Mouse (Mus musculus): ENCODE data around the gene Pld4.

Pld4 gene

DNA sequence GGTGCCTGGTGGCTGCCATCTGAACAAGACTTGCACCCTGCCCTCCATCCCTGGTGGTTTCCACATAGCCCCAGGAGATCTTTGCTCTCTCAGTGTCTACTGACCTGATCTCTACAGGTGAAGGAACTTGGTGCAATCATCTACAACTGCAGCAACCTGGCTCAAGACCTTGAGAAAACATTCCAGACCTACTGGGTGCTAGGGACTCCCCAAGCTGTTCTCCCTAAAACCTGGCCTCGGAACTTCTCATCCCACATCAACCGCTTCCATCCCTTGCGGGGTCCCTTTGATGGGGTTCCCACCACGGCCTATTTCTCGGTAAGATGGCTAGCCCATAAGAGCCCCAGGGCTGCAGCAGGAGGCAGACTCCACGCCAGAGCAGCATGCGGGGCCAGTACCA lies 6.1 kb downstream of the Pld4 start:
- no peak for DNase-seq (ENCODE audit: extremely low read depth, low read depth)

DNA sequence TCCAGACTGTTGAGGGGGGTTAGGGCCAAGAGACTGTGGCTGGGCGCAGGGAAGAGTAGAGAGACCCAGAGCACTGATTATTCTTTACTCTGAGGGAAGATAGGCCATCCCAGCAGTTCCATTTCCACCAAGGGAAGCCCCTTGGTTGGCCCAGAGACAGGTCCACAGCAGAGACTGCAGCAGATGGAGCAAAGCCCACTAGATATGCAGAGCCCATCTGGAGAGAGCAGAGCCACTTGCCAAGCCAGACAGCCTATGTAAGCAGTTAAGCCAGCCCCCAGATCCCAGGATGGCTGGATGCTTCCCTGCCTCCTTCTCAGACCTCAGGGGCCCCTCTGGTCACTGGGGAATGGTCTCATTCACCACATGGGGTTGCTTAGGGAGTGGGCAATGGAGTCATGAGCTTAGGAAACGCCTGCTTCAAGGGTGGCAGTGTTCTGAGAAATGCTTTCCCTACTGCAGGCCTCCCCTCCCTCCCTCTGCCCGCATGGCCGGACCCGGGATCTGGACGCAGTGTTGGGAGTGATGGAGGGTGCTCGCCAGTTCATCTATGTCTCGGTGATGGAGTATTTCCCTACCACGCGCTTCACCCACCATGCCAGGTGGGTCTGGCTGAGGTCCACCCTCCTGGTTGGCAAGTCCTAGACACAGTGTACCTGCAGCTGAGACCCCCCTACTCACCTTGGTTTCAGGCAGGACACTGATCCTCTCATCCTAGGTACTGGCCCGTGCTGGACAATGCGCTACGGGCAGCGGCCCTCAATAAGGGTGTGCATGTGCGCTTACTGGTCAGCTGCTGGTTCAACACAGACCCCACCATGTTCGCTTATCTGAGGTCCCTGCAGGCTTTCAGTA lies 6.8 kb downstream of the Pld4 start:
- no peak for DNase-seq (ENCODE audit: extremely low read depth, low read depth)

DNA sequence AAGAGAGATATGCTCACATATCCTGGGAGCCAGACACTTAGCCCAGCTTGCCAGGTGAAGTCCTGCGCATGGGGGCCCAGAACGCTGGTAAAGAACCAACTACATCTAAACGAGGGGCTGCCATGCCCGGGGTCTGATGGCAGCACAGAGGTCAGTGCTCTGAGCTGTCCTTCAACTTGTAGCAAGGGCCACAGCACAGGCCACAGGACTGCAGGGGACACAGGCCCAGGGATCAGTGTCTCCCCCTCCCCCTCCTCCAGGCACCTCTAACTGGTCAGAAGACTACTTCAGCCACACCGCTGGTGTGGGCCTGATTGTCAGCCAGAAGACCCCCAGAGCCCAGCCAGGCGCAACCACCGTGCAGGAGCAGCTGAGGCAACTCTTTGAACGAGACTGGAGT lies 7.7 kb downstream of the Pld4 start:
- no peak for DNase-seq (ENCODE audit: extremely low read depth, low read depth)

DNA sequence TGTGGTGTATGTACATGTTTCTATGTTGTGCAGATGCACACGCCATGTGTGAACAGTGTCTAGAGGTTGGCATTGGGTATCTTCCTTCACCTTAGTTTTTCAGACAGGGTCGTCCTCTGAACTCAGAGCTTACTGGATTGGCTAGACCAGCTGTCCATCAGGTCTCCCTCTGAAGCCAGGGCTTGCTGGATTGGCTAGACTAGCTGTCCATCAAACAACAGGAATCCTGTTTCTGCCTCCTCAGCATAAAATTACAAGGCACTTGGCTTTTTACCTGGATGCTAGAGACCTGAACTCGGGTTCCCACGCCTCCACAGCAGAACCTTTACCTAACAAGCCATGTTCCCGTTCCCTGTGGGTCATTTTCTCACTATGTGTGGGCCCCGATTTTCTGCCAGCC lies 8.6 kb downstream of the Pld4 start:
- DNase-seq (ENCODE audit: extremely low read depth, low read depth) = peak; percentile 53

DNA sequence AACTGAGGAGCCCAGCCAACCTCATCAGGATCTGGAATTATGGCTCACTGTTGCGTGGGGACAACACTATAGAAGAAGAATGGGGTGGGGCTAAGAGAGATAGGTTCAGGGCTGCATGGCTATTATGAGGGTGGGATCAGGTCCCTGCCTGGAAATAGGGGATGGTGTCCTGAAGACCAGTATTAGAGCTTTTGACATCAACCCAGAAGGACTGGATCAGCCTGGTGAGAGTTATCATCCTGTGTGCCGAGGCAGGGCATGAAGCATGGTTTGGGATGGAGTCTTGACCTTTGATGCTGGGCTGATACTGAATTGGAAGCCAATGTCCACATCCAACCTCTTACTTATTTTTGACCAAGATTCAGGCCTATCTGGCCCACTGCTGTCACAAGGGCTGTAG lies 9.3 kb downstream of the Pld4 start:
- DNase-seq (ENCODE audit: extremely low read depth, low read depth) = no peak

DNA sequence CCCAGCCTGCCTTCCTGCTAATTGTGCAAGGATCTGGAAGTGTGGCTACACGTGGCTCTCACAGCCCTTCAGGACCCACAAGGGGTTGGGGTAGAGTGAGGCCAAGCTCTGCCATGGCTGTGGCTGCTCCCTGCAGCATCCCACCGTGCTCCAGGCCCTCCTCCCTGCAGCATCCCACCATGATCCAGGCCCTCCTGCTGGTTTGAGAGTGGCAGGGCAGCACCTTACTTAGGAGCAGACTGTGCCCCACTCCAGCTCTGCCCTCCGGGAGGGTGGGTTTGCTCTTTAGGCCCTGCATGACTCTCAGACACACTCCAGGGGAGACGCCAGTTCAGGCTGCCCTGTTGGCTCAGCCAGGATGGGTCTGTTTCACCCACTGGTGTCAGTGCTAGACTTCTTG lies 9.9 kb downstream of the Pld4 start:
- DNase-seq (ENCODE audit: extremely low read depth, low read depth) = no peak

DNA sequence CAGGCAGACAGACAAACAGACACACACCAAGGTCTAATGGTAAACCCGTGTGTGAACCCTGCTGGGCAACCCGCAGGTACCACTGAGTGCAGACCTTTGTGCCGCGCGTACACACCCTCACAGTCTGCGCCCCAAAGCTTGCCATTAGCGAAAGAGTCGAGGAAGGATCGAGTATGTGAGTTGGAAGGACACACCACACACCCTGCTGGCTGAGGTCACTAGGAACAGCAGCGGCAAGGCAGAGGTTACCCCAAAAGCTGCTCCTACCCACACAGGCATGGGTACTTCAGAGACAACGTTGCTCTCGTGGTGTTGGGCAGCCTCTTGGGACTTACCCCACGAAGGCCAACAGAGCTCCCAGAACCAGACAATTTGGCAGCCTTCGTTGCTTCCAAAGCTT lies 11.9 kb downstream of the Pld4 start:
- DNase-seq (ENCODE audit: extremely low read depth, low read depth) = no peak

DNA sequence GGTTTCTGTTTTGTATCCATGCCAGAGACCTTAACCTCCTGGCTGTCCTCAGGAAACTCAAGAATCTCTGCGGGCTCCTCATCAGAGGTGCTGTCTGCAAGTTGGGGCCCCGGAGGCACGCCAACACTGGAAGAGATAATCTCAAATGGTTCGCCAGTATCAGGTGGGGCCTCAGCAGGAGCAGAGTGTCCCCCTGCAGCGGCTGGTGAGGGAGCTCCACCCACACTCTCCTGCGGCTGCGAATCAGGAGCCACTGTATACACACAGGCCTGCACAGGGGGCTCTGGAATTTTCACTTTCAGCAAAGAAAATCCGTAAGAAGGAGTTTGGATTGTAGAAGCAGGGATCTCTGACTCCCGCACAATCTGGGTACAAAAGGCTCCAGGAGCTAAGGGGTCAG lies 12.9 kb downstream of the Pld4 start:
- no peak for DNase-seq (ENCODE audit: extremely low read depth, low read depth)

DNA sequence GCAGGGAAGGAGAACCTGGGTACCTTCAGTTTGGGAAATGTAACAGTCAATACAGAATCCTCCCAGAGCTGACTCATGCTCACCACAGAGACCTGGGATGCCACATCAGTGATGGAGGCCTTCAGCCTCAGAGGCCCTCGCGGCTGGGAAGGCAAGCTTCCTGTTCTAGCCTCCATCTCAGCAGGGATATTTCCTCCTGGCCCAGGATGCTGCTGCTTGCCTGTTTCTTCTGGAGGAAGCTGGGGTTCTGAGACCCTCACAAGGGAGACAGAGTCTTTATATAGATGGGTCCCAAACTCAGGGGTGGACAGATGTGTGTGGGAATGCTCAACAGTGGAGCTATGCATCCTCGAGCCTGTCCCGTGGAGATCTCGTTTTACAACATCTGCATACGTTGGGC lies 13.6 kb downstream of the Pld4 start:
- DNase-seq (ENCODE audit: extremely low read depth, low read depth) = no peak

DNA sequence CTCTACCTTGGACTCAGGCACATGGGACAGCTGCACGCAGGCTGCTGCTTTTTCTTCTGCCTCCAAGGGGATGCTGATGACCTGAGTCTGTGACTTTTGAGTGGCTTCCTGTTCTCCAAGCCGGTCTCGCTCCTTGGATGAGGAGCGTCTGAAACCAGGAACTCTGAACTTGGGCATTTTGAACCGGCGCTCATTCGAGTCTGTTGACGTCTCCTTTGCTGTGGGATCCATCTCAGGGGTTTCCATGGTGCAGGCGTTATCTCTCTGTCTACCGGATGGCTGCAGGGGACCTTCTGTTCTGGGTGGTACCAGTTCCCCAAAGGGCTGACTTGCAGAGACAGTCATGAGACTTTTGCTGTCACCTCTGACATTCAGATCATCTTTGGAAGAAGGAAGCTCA lies 14.0 kb downstream of the Pld4 start:
- no peak for DNase-seq (ENCODE audit: extremely low read depth, low read depth)

DNA sequence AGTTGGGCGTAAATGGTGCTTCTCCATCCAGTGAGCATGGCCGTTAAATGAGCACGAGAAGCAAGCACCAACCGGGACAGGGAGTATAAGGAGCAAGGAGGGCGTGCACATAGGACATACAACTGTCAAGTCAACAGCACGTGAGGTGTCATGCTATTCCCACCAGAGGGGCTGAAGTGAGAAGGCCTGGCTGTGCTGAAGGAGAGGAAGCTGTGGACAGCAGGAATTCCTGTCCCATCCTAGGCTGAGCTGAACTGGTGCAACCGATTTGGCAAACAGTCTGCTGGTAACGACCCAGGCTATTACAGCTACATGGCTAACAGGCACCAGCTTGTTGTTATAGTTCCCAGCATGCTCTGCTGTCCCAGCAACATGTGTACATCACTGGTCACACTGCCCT lies 30.6 kb downstream of the Pld4 start:
- DNase-seq (ENCODE audit: extremely low read depth, low read depth) = no peak

DNA sequence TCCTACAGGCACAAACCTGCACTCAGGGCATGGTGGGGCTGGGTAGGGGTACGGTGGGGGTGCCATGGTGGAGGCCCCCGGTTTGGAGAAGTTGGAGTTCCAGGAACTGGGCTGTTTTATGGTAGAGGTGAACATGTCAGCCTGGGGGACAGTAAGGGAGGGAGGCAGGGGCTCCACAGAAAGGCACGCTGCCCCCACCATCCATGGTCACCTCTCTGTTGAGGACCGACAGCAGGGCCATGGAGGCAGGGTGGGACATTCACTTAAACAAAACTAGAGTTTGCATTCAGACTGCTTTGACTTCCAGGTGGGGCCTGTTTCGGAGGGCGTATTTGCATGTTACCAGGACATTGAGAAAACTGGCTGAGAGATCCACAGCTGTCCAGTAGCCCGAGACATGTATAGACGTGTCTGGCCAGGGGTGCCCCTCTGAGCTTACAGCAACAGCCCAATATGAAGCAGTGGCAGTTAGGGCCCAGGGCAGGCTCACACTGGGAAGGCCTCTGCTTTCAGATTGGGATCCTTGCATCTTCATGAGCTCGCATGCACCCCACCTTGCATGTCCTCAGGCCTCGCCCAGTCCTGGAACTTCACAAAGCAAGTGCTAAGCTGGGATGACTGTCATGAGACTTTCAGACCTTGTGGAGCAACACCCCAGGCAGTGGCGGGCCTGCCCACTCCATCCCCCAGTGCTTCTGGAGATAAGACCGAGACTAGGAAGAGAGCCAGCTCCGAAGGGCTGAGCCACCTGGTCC lies 33.3 kb downstream of the Pld4 start:
- DNase-seq (ENCODE audit: extremely low read depth, low read depth) = peak; percentile 89

DNA sequence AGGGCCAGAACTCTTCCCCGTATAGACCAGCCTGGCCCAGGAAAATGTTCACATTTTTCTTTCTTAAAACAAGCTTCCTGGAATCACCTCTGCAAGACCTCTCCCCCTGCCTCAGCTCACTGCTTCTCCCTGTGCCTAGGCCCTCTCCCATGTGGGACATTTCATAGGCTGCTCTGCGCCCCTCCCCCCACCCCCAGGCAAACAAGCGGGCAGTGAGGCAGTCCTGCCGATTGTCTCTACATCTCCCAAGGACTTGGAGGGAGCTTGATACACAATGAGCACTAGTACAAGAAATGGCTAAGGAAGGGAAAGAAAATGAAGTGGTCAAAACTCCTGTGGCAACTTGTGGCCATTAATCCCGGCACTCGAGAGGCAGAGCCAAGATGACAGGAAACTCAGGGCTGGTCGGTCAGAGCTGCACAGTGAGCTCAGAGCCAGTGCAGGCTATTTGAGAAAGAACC lies 33.9 kb downstream of the Pld4 start:
- DNase-seq (ENCODE audit: extremely low read depth, low read depth) = no peak

DNA sequence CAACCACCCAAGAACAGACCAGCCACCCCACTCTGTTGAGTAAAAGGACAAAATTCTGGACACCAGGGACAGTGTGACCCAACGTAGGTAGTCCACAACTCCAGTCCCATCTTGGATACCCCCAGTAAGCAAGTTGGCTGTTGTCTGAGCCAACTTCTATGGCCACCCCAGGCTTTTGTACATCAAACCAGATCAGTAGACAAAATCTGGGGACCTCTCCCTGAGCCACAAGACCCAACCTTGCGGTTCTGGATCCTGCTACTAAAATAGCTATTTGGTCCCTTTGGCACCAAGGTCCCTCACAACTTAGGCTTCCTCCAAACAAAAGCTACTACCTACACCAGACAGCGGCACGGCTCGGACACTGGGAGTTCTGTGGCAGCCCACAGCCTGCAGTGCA lies 34.5 kb downstream of the Pld4 start:
- no peak for DNase-seq (ENCODE audit: extremely low read depth, low read depth)

DNA sequence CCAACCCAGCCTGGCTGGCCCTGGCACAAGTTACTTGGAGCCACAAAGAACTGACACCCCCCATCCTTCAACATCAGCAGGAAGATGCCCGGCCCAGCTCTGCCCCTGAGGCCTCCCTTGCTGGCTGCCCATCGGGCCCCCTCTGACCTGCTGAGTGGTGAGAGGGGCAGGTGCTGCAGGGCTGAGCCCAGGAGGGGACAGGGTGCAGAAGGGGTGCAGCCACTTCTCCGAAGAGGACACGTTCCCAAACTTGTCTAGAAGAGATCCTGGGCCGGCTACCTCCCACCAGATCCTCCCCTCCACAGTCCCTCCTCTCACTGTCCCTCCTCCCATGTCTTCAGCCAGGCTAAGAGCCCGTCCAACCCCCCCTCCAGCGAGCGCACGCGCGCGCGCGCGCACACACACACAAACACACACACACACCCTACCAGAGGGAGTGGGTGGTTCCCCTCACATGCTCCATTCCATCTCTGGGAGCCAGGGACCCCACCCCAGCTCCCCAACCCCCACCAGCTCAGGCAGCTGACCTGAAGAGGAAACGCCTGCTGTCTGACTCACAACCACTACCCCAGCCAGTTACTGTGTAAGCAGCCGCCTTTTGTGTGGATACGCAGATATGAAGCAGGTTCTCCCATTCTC lies 35.1 kb downstream of the Pld4 start:
- DNase-seq (ENCODE audit: extremely low read depth, low read depth) = peak; percentile 63

DNA sequence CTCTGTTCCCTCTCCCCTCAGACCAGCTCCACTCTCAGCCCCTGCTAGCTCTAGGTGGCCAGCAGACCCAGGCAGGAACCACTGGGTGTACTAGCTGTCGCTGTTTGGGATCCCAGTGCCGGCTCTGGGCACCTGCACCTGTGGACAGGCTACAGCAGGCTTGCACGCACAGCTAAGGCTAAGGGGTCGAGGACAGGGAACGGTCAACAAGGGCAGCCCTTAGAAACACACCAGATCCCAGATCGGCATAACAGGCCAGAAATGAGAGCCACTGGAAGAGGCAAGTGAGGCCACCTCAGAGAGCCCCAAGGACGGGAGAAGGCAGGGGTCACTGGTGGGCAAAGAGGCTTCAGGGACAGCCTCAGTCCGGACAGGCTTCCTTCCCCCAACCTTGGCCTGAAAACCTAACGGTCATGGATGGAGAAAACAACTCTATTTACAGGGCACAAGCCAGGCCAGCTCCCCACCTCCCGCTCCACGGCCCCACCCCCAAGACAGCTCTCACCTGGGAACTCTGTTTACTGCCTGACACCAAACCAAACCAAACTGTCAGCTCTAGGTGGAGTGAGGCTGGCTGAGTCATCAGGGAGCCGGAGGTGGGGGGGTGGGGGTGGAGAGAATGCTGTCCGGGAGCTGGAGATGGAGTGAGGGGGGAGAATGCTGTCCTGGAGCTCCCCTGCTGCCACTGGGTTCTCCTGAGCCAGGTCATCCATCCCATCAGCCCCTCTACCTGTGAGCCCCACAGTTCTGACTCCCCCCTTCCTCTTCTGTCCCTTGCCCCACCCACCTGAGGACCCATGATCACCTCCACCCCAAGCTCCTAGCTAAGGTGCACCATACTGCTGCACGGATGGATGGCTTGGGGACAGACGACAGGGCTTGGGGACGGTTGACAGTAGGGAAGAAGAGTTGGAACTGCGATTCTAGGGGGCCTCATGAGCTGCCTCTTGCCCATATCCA lies 36.4 kb downstream of the Pld4 start:
- DNase-seq (ENCODE audit: extremely low read depth, low read depth) = no peak

DNA sequence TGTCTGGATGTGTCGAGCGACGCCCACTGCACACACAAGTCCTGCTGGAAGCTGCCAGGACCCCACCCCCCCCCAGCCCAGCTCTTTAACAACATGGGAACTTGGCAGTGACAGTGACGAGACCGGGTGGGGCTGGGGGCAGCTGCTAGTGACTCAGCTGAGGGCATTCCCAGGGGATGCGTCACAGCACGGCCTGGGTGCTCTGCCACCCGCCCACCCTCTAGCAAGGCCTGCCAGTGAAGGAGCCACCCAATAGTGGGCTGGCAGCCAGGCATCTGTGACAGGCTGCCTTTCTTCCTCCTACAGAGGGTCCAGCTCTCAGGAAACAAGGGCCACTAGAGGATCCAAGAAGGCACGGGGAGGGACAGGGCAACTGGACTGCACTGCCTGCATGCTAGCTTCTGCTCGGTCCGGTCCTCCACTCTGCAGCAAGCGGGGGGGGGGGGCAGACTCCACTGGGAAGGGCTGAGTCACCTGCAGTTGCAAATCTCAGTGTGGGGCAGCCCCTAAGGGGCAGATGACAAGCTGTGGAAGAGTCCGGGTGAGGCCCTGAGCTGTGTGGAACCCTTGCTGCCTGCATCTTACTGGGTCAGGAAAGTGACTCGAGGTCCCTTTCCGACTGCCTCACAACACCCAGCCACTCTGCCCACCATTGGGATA lies 37.3 kb downstream of the Pld4 start:
- DNase-seq (ENCODE audit: extremely low read depth, low read depth) = no peak

DNA sequence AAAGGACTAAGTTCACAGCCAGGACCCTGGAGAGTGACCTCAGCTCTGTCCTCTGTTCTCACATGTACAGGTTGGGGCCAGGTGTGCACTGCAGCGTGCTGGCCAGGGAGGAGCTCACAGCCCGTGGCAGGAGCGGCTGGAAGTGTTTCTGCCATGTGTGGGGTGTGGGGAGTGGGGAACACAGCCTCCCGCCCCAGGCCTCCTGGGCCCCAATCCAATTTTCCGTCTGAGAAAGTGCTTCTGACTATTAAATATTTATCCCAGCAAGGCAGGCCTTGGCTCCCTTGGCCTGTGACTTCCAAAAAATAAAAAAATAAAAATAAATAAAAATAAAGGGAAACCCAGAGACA lies 37.9 kb downstream of the Pld4 start:
- no peak for DNase-seq (ENCODE audit: extremely low read depth, low read depth)

DNA sequence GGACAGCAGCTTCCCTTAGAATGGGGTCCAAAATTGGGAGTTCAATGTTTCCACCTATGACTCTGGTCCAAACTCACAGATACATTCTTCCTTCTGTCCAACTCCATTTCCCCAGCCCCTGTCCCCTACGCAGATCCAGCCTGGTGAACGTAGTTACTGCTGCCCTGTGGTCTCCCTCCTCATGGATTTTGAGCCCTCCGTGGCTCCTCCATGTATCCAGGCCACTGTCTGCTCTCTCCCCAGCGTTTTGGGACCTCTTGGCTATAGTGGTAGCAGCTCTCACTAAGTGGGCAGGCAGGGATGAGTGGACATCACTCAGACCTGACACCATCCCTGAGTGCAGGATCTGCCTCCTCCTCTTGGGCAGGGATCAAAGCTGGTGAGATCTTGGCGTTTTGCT lies 38.3 kb downstream of the Pld4 start:
- no peak for DNase-seq (ENCODE audit: extremely low read depth, low read depth)

DNA sequence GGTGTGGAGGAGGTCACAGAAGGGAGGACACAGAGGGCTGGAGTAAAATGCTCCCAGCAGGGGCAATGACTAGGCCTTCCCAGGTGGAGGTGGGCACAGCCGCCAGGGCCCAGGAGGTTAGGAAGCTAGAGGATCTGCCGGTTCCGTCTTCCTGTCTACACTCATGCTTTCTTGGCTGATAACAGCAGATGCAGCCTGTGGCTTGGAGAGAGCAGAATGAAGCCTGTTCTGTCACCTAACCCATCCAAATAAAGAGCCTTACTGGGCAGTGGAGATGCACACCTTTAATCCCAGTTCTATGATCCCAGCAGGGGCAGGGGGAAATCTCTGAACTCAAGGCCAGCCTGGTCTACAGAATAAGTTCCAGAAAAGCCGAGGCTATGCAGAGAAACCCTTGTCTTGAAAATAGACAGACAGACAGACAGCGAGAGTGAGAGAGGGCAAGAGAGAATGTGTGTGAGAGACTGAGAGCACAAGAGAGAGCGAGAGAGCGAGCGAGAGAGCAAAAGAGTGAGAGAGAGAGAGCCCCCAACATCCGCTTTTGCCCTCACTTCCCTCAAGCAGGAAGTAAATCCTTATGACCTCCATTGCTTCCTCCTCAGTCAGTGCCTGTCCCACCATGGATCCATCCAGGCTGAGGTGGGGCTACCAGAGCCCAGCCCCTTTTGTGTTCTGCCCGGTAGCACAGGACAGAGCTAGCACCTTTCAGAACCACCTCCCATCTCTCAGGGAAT lies 38.9 kb downstream of the Pld4 start:
- no peak for DNase-seq (ENCODE audit: extremely low read depth, low read depth)
